Mouse (Mus musculus): ENCODE results near the gene Tspan31. TPM values are rescaled to one million over a fixed set of nuclear protein-coding genes. Genes with fewer than 3 reads are reported as not detected.

The Tspan31 gene
- total and polyA plus RNA-seq, 3 experiments = 57.2 to 63.1 TPM; not detected in 1

DNA sequence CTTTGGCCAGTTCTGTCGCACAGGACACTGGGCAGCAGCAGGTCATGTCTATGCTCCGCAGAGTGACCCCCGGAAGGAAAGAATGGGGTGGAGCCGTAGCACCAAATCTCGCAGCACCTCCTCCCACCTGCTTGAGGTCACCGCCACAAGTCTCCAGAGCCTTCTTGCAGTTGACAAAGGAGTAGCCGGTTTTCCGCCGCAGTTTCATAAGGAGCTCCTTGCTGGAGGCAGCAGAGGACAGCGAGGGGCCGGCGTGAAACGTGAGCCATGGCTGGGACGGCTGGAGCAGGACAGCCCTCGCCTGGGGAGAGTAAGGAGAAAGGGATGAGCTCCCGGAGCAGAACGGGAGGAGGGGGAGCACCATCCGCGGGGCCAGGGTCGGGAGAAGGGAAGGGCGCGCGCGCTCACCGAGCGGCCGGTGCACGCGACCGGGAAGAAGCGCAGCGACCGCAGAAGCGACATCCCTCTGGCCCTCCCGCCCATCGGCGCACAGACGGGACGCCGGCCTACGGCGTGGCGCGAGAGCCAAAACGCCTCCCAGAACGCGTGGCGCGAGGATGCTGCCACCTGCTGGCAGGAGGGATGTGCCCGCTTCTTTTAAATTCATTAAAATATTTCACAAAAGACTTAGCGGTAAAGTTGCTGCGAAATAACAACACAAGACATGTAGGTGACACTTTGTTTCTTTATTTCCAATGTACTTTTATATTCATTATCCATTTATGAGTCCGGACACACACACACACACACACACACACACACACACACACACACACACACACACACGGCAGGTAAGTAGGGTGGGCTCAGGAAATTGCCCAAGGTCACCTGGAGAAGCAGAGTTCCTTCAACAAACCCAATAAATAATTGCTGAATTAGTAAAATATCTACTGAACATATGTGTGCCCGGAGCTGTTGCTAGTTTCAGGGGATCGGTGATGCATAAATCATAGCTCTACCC lies 39.4 kb downstream of the Tspan31 start, which contains the start of gene Tsfm (continued):
- no peak for TF ChIP-seq MYB (IDR thresholded peaks at IDR 0.05; ENCODE audit: low read depth, low read length)
- peak; percentile 91 for TF ChIP-seq HCFC1 (IDR thresholded peaks at IDR 0.05; ENCODE audit: low read depth, low read length)
- TF ChIP-seq MXI1 (IDR thresholded peaks at IDR 0.05; ENCODE audit: low read depth, low read length) = peak; percentile 91
- TF ChIP-seq CHD1 (IDR thresholded peaks at IDR 0.05; ENCODE audit: low read depth, low read length) = no peak
- TF ChIP-seq GATA1 (IDR thresholded peaks at IDR 0.05; ENCODE audit: low read depth, low read length) = no peak
- TF ChIP-seq MAZ (IDR thresholded peaks at IDR 0.05; ENCODE audit: low read depth, low read length) = peak; percentile 83; the same call in 1 of the 2 replicates
- TF ChIP-seq MEF2A (IDR thresholded peaks at IDR 0.05; ENCODE audit: extremely low read depth, insufficient replicate concordance, low read depth, low read length, poor library complexity, severe bottlenecking) = no peak
- peak; percentile 75; the same call in 1 of the 2 replicates for TF ChIP-seq POLR2AphosphoS2 (IDR thresholded peaks at IDR 0.05; ENCODE audit: low read length)
- TF ChIP-seq NELFE (IDR thresholded peaks at IDR 0.05; ENCODE audit: low read depth, low read length) = peak; percentile 88
- TF ChIP-seq CHD2 (IDR thresholded peaks at IDR 0.05; ENCODE audit: low read length) = no peak; the same call in 1 of the 2 replicates
- peak; percentile 87 to 92 for TF ChIP-seq POLR2A (IDR thresholded peaks at IDR 0.05; ENCODE audit: control insufficient read depth in 1 of 2, insufficient read depth in 1 of 2, low read depth in 1 of 2, low read length in 2 of 2, poor library complexity in 1 of 2)
- peak; percentile 37 for TF ChIP-seq ZC3H11A (IDR thresholded peaks at IDR 0.05; ENCODE audit: low read depth, low read length)
- no peak for TF ChIP-seq POLR2AphosphoS5 (IDR thresholded peaks at IDR 0.05; ENCODE audit: borderline replicate concordance, low read depth, low read length)
- TF ChIP-seq BHLHE40 (IDR thresholded peaks at IDR 0.05; ENCODE audit: borderline replicate concordance, low read depth, low read length) = peak; percentile 72; the same call in 1 of the 2 replicates
- no peak for TF ChIP-seq USF1 (IDR thresholded peaks at IDR 0.05; ENCODE audit: low read depth, low read length)
- no peak for TF ChIP-seq EP300 (IDR thresholded peaks at IDR 0.05; ENCODE audit: low read depth in 1 of 2, low read length in 2 of 2)
- TF ChIP-seq CTCF (IDR thresholded peaks at IDR 0.05 in 2 of 3, conservative IDR thresholded peaks at IDR 0.05 in 1 of 3; ENCODE audit: control insufficient read depth in 1 of 3, insufficient read depth in 1 of 3, low read depth in 2 of 3, low read length in 3 of 3, poor library complexity in 1 of 3, severe bottlenecking in 1 of 3) = peak; percentile 80 to 96 (median 93)
- no peak for TF ChIP-seq ZKSCAN1 (IDR thresholded peaks at IDR 0.05; ENCODE audit: low read depth, low read length)
- TF ChIP-seq ELF1 (IDR thresholded peaks at IDR 0.05; ENCODE audit: low read depth, low read length) = peak; percentile 51; the same call in 1 of the 2 replicates
- TF ChIP-seq SMC3 (IDR thresholded peaks at IDR 0.05; ENCODE audit: low read depth, low read length) = peak; percentile 80
- peak; percentile 64 for TF ChIP-seq TBP (IDR thresholded peaks at IDR 0.05; ENCODE audit: low read depth, low read length)
- peak; percentile 60 for TF ChIP-seq RAD21 (IDR thresholded peaks at IDR 0.05; ENCODE audit: low read depth, low read length)

DNA sequence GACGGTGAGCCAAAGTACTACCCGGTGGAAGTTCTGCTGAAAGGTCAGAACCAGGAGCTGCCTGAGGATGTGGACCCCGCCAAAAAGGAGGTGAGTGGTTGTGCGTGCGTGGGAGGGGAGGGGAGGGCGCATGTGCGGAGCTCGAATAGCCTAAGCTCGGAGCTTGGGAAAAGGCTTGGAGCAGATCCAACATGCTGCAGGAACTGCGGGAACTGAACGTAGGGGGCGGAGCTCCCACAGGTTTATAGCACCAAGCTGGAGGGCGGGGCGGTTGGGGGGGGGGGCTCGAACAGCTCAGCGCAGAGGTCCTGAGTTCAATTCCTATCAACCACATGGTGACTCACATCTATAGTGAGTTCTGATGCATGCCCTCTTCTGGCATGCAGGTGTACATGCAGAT lies 51.6 kb downstream of the Tspan31 start:
- H3K27me3 ChIP-seq (ENCODE audit: control insufficient read depth in 1 of 2, insufficient read depth in 2 of 2, low read length in 2 of 2) = no peaks in the 10 kb centered on the region
- H3K36me3 ChIP-seq (ENCODE audit: control insufficient read depth in 1 of 2, insufficient read depth in 2 of 2, low read length in 2 of 2) = peaks cover 0 to 5% of the 10 kb centered on the region in 2 experiments; a peak in 1 of 4 replicates
- no peak for DNase-seq (ENCODE audit: low read depth, low spot score)
- H3K9me3 ChIP-seq (replicated peaks; ENCODE audit: insufficient read depth, low read length) = no peaks in the 10 kb centered on the region
- H3K4me3 ChIP-seq (ENCODE audit: control insufficient read depth in 1 of 2, insufficient read depth in 1 of 2, low read depth in 2 of 2, low read length in 2 of 2) = no peak overlapping the region
- H3K4me1 ChIP-seq (ENCODE audit: control insufficient read depth in 1 of 2, insufficient read depth in 2 of 2, low read length in 2 of 2) = no peaks in the 10 kb centered on the region
- TF ChIP-seq POLR2A (IDR thresholded peaks at IDR 0.05; ENCODE audit: control insufficient read depth in 1 of 2, insufficient read depth in 1 of 2, low read depth in 1 of 2, low read length in 2 of 2, poor library complexity in 1 of 2) = no peak
- no peak for TF ChIP-seq ZNF384 (IDR thresholded peaks at IDR 0.05; ENCODE audit: low read depth, low read length)
- no peak overlapping the region for H3K27ac ChIP-seq (ENCODE audit: control insufficient read depth, low read depth, low read length)
- no peak overlapping the region for H3K9ac ChIP-seq (ENCODE audit: control insufficient read depth, low read depth, low read length, poor library complexity, severe bottlenecking)
- H3K79me2 ChIP-seq (ENCODE audit: control insufficient read depth, insufficient read depth, low read length, poor library complexity) = no peaks in the 10 kb centered on the region

Other genes starting within 250 kb of the Tspan31 start
- gene Atp23, start 168.9 kb downstream of the Tspan31 start, total RNA-seq (2012; rRNA removed) = 23.0 and 23.9 TPM in 2 replicates
- gene Atp23, start 168.9 kb downstream of the Tspan31 start, polyA plus RNA-seq (2012; ENCODE audit: insufficient read depth in 1 of 2, insufficient read length in 2 of 2, low read depth in 1 of 2, low replicate concordance in 2 of 2, missing spikeins in 1 of 2) = 10 to 100 TPM in 1 of 2 experiments, not detected in 1; 26.1 TPM
- gene Ctdsp2, start 91.5 kb downstream of the Tspan31 start, total RNA-seq (2012; rRNA removed) = 16.7 and 19.3 TPM in 2 replicates
- 10 to 100 TPM in 1 of 2 experiments, not detected in 1; 69.3 TPM for gene Ctdsp2, start 91.5 kb downstream of the Tspan31 start, polyA plus RNA-seq (2012; ENCODE audit: insufficient read depth in 1 of 2, insufficient read length in 2 of 2, low read depth in 1 of 2, low replicate concordance in 2 of 2, missing spikeins in 1 of 2)
- gene Avil, start 69.6 kb downstream of the Tspan31 start, total RNA-seq (2012; rRNA removed) = 10.1 and 21.6 TPM in 2 replicates
- 10 to 100 TPM; 16.0 to 49.7 TPM for gene Avil, start 69.6 kb downstream of the Tspan31 start, polyA plus RNA-seq (2012; ENCODE audit: insufficient read depth in 1 of 2, insufficient read length in 2 of 2, low read depth in 1 of 2, low replicate concordance in 2 of 2, missing spikeins in 1 of 2)
- 88.9 and 90.0 TPM in 2 replicates for gene Tsfm, start 39.4 kb downstream of the Tspan31 start, total RNA-seq (2012; rRNA removed)
- gene Tsfm, start 39.4 kb downstream of the Tspan31 start, polyA plus RNA-seq (2012; ENCODE audit: insufficient read depth in 1 of 2, insufficient read length in 2 of 2, low read depth in 1 of 2, low replicate concordance in 2 of 2, missing spikeins in 1 of 2) = 10 to 100 TPM in 1 of 2 experiments, not detected in 1; 84.7 TPM
- 32.6 and 35.3 TPM in 2 replicates for gene Mettl1, start 28.9 kb downstream of the Tspan31 start, total RNA-seq (2012; rRNA removed)
- gene Mettl1, start 28.9 kb downstream of the Tspan31 start, polyA plus RNA-seq (2012; ENCODE audit: insufficient read depth in 1 of 2, insufficient read length in 2 of 2, low read depth in 1 of 2, low replicate concordance in 2 of 2, missing spikeins in 1 of 2) = 10 to 100 TPM in 1 of 2 experiments, not detected in 1; 67.3 TPM
- gene Eef1akmt3, start 28.8 kb downstream of the Tspan31 start, total RNA-seq (2012; rRNA removed) = 0.27 and 0.42 TPM in 2 replicates
- gene Eef1akmt3, start 28.8 kb downstream of the Tspan31 start, polyA plus RNA-seq (2012; ENCODE audit: insufficient read depth in 1 of 2, insufficient read length in 2 of 2, low read depth in 1 of 2, low replicate concordance in 2 of 2, missing spikeins in 1 of 2) = 1 to 10 TPM in 1 of 2 experiments, not detected in 1; 2.3 TPM
- gene Cyp27b1, start 22.0 kb downstream of the Tspan31 start, total RNA-seq (2012; rRNA removed) = 0.23 TPM in 2 replicates
- gene Cyp27b1, start 22.0 kb downstream of the Tspan31 start, polyA plus RNA-seq (2012; ENCODE audit: insufficient read depth in 1 of 2, insufficient read length in 2 of 2, low read depth in 1 of 2, low replicate concordance in 2 of 2, missing spikeins in 1 of 2) = under 1 TPM in 1 of 2 experiments, not detected in 1; 0.93 TPM
- gene March9, start 10.1 kb downstream of the Tspan31 start, total RNA-seq (2012; rRNA removed) = 2.1 and 2.3 TPM in 2 replicates
- 1 to 10 TPM in 1 of 2 experiments, not detected in 1; 5.2 TPM for gene March9, start 10.1 kb downstream of the Tspan31 start, polyA plus RNA-seq (2012; ENCODE audit: insufficient read depth in 1 of 2, insufficient read length in 2 of 2, low read depth in 1 of 2, low replicate concordance in 2 of 2, missing spikeins in 1 of 2)
- gene Cdk4, start 6.7 kb downstream of the Tspan31 start, total RNA-seq (2012; rRNA removed) = 362 and 443 TPM in 2 replicates
- 1,000 to 10,000 TPM in 1 of 2 experiments, 100 to 1,000 TPM in 1; 843 to 1,325 TPM for gene Cdk4, start 6.7 kb downstream of the Tspan31 start, polyA plus RNA-seq (2012; ENCODE audit: insufficient read depth in 1 of 2, insufficient read length in 2 of 2, low read depth in 1 of 2, low replicate concordance in 2 of 2, missing spikeins in 1 of 2)
- gene Agap2, start 5.0 kb upstream of the Tspan31 start, total RNA-seq (2012; rRNA removed) = 0.03 and 0.04 TPM in 2 replicates
- under 1 TPM in 1 of 2 experiments, not detected in 1; 0.46 TPM for gene Agap2, start 5.0 kb upstream of the Tspan31 start, polyA plus RNA-seq (2012; ENCODE audit: insufficient read depth in 1 of 2, insufficient read length in 2 of 2, low read depth in 1 of 2, low replicate concordance in 2 of 2, missing spikeins in 1 of 2)
- 41.5 and 42.4 TPM in 2 replicates for gene Os9, start 50.9 kb upstream of the Tspan31 start, total RNA-seq (2012; rRNA removed)
- 10 to 100 TPM in 1 of 2 experiments, not detected in 1; 60.4 TPM for gene Os9, start 50.9 kb upstream of the Tspan31 start, polyA plus RNA-seq (2012; ENCODE audit: insufficient read depth in 1 of 2, insufficient read length in 2 of 2, low read depth in 1 of 2, low replicate concordance in 2 of 2, missing spikeins in 1 of 2)
- gene B4galnt1, start 95.0 kb upstream of the Tspan31 start, total RNA-seq (2012; rRNA removed) = 23.7 and 24.6 TPM in 2 replicates
- 10 to 100 TPM; 65.8 to 66.0 TPM for gene B4galnt1, start 95.0 kb upstream of the Tspan31 start, polyA plus RNA-seq (2012; ENCODE audit: insufficient read depth in 1 of 2, insufficient read length in 2 of 2, low read depth in 1 of 2, low replicate concordance in 2 of 2, missing spikeins in 1 of 2)
- gene Slc26a10, start 110.4 kb upstream of the Tspan31 start, total RNA-seq (2012; rRNA removed) = 0.75 and 1.1 TPM in 2 replicates
- gene Slc26a10, start 110.4 kb upstream of the Tspan31 start, polyA plus RNA-seq (2012; ENCODE audit: insufficient read depth in 1 of 2, insufficient read length in 2 of 2, low read depth in 1 of 2, low replicate concordance in 2 of 2, missing spikeins in 1 of 2) = 1 to 10 TPM in 1 of 2 experiments, not detected in 1; 1.3 TPM
- 16.9 and 18.3 TPM in 2 replicates for gene Arhgef25, start 119.8 kb upstream of the Tspan31 start, total RNA-seq (2012; rRNA removed)
- gene Arhgef25, start 119.8 kb upstream of the Tspan31 start, polyA plus RNA-seq (2012; ENCODE audit: insufficient read depth in 1 of 2, insufficient read length in 2 of 2, low read depth in 1 of 2, low replicate concordance in 2 of 2, missing spikeins in 1 of 2) = 10 to 100 TPM in 1 of 2 experiments, not detected in 1; 44.6 TPM
- 24.1 and 30.5 TPM in 2 replicates for gene Dtx3, start 125.5 kb upstream of the Tspan31 start, total RNA-seq (2012; rRNA removed)
- gene Dtx3, start 125.5 kb upstream of the Tspan31 start, polyA plus RNA-seq (2012; ENCODE audit: insufficient read depth in 1 of 2, insufficient read length in 2 of 2, low read depth in 1 of 2, low replicate concordance in 2 of 2, missing spikeins in 1 of 2) = 100 to 1,000 TPM in 1 of 2 experiments, not detected in 1; 107 TPM
- 31.1 and 31.9 TPM in 2 replicates for gene Pip4k2c, start 141.3 kb upstream of the Tspan31 start, total RNA-seq (2012; rRNA removed)
- gene Pip4k2c, start 141.3 kb upstream of the Tspan31 start, polyA plus RNA-seq (2012; ENCODE audit: insufficient read depth in 1 of 2, insufficient read length in 2 of 2, low read depth in 1 of 2, low replicate concordance in 2 of 2, missing spikeins in 1 of 2) = 10 to 100 TPM in 1 of 2 experiments, not detected in 1; 58.2 TPM
- gene Kif5a, start 193.1 kb upstream of the Tspan31 start, total RNA-seq (2012; rRNA removed) = 0.42 and 0.52 TPM in 2 replicates
- 1 to 10 TPM in 1 of 2 experiments, not detected in 1; 1.3 TPM for gene Kif5a, start 193.1 kb upstream of the Tspan31 start, polyA plus RNA-seq (2012; ENCODE audit: insufficient read depth in 1 of 2, insufficient read length in 2 of 2, low read depth in 1 of 2, low replicate concordance in 2 of 2, missing spikeins in 1 of 2)
- 223 and 240 TPM in 2 replicates for gene Dctn2, start 196.1 kb upstream of the Tspan31 start, total RNA-seq (2012; rRNA removed)
- gene Dctn2, start 196.1 kb upstream of the Tspan31 start, polyA plus RNA-seq (2012; ENCODE audit: insufficient read depth in 1 of 2, insufficient read length in 2 of 2, low read depth in 1 of 2, low replicate concordance in 2 of 2, missing spikeins in 1 of 2) = 100 to 1,000 TPM in 1 of 2 experiments, not detected in 1; 297 TPM
- 4.2 and 5.0 TPM in 2 replicates for gene Mbd6, start 218.8 kb upstream of the Tspan31 start, total RNA-seq (2012; rRNA removed)
- gene Mbd6, start 218.8 kb upstream of the Tspan31 start, polyA plus RNA-seq (2012; ENCODE audit: insufficient read depth in 1 of 2, insufficient read length in 2 of 2, low read depth in 1 of 2, low replicate concordance in 2 of 2, missing spikeins in 1 of 2) = 10 to 100 TPM in 1 of 2 experiments, not detected in 1; 44.8 TPM
- gene Mars, start 241.5 kb upstream of the Tspan31 start, total RNA-seq (2012; rRNA removed) = 147 and 162 TPM in 2 replicates
- 100 to 1,000 TPM in 1 of 2 experiments, not detected in 1; 195 TPM for gene Mars, start 241.5 kb upstream of the Tspan31 start, polyA plus RNA-seq (2012; ENCODE audit: insufficient read depth in 1 of 2, insufficient read length in 2 of 2, low read depth in 1 of 2, low replicate concordance in 2 of 2, missing spikeins in 1 of 2)